Mouse (Mus musculus): ENCODE measurements around the gene Serpinb9c.
"Not testable (repeated sequence)": the region's sequence is repeated elsewhere in the genome, so short reads cannot be mapped to it uniquely, and the experiment has no call there.

Serpinb9c gene

GRCm38 (mm10) chr13:33159642-33160041 is at the start of gene Serpinb9c:
Serpinb9c (minus strand) TSS chr13:33159742.
- DNase-seq (ENCODE audit: extremely low read depth, low read depth), result no peak

GRCm38 (mm10) chr13:33199740-33200139 is 40.2 kb upstream of the Serpinb9c start:
- DNase-seq (ENCODE audit: extremely low read depth, low read depth), result no peak

GRCm38 (mm10) chr13:33192659-33193058 is 33.1 kb upstream of the Serpinb9c start, which contains the start of gene Serpinb9d:
Serpinb9d (plus strand) TSS chr13:33192959.
- no peak for DNase-seq (ENCODE audit: extremely low read depth, low read depth)

GRCm38 (mm10) chr13:33190486-33190885 is 30.9 kb upstream of the Serpinb9c start:
- not testable (repeated sequence) for DNase-seq (ENCODE audit: extremely low read depth, low read depth)

DNA sequence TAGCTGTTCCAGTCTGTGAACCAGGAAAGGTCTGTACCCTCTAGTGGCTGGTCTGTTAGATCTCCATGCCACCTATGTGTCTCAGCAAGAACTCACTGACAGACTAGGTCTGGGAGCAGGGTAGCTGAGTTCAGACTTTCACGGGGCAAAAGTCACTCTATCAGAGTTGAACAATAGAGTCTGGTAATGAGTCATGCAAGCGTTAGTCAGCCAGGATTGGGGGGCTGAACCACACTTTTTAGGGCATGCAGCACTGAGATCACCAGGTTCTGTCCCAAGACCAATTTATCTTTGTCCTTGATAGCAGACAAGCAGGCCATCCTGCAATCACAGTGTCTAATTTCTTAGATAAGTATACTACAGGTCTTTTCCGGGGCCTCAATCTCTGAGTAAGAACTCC is 18.1 kb downstream of the Serpinb9c start:
- no peak for DNase-seq (ENCODE audit: extremely low read depth, low read depth)

DNA sequence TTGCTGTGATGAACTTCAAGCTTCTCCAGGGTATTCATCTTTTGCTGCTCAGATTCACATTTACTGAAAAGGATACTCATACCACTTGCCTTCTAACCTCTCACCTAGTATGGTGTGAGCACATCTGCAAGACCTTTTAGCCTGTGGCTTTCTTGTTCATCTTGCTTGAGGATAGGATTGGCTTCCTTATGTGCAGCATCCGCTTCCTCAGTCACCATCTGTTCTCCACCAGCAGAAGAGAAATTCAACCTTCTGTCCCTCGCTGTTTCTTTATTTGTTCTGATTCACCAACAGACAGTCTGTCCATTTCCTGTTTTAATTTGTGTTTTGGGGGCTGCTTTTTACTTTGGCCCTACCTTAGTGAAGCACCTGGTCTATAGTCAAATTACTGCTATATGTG is 21.8 kb downstream of the Serpinb9c start:
- no peak for DNase-seq (ENCODE audit: extremely low read depth, low read depth)

- DNase-seq (ENCODE audit: extremely low read depth, low read depth), result no peak
Observed at GRCm38 (mm10) chr13:33113054-33113453, 46.5 kb downstream of the Serpinb9c start.

- no peak for DNase-seq (ENCODE audit: extremely low read depth, low read depth)
Observed at GRCm38 (mm10) chr13:33105626-33106025, 53.9 kb downstream of the Serpinb9c start.
